Mouse (Mus musculus) gastrocnemius, adult 8-10 months (tissue): Measurements from ENCODE around the gene Mrgprb8. TPM values are rescaled to one million over a fixed set of nuclear protein-coding genes. Genes with fewer than 3 reads are reported as not detected.
"Not testable (repeated sequence)": the region's sequence is repeated elsewhere in the genome, so short reads cannot be mapped to it uniquely, and the experiment has no call there.

Source experiments
- DNase-seq, 2 experiments: peaks; one replicate each; pipeline ENCODE4 v3.0.0; 2022; ENCODE audit warnings: low spot score in 2 of 2
- total RNA-seq, 4 experiments: library from RNA; stranded (reverse); gene quantifications; 2 replicates each; pipeline ENCODE4 v1.2.4; 2022

The Mrgprb8 gene
- total RNA-seq, result not detected

GRCm38 (mm10) chr7:48388226-48388625 is at the start of gene Mrgprb8:
TSS of gene Mrgprb8 (plus strand) at chr7:48388526.
- no peak for DNase-seq

GRCm38 (mm10) chr7:48435936-48436335 is 47.6 kb downstream of the Mrgprb8 start:
- not testable (repeated sequence) for DNase-seq

GRCm38 (mm10) chr7:48436581-48436980 is 48.3 kb downstream of the Mrgprb8 start:
- DNase-seq, result no peak

Other genes starting within 250 kb of the Mrgprb8 start
- not detected for gene Mrgprb5, start 219.5 kb upstream of the Mrgprb8 start, total RNA-seq
- not detected for gene Mrgprb4, start 189.2 kb upstream of the Mrgprb8 start, total RNA-seq
- gene Mrgprb1, start 67.8 kb downstream of the Mrgprb8 start, total RNA-seq, result under 1 TPM; 0.19 to 0.45 (median 0.27) TPM
- gene Mrgprx2, start 110.8 kb downstream of the Mrgprb8 start, total RNA-seq, result under 1 TPM in 2 of 4 experiments, not detected in 2; 0.05 to 0.17 TPM
- gene Mrgprb2, start 169.6 kb downstream of the Mrgprb8 start, total RNA-seq, result under 1 TPM in 1 of 4 experiments, not detected in 3; 0.13 TPM